Mouse (Mus musculus) kidney, postnatal 4 days (tissue): ENCODE results near the gene Pmpcb.
A peak's percentile ranks its signal among the peaks of the same experiment; 100 is the strongest.

Experiments used
- DNase-seq, 2 experiments: peaks; one replicate each; pipeline ENCODE4 v3.0.0; 2021; ENCODE audit warnings: mixed read lengths in 2 of 2

Pmpcb gene

DNA sequence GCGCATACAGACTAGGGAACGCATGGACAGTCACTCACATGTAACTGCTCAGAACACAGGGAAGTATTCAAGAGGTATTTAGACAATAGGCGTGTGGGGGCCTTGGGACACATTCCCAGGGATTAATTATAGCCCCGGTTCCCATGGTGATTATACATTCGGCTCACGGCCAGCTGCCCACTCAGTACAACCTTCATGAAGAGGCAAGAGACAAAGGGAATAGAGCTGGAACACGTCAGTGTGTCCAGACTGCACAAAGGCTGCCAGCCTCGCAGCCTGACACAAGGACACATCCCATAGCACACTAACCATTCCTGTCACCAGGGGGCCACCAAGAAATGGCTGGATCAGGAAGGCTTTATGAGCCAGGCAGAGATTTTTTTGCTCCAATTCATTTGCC is 4.0 kb upstream of the Pmpcb start:
- DNase-seq: peak; percentile 79 to 85

- peak in 1 of 2 experiments; percentile 17 for DNase-seq
These were observed 1.8 kb upstream of the Pmpcb start for GRCm38 (mm10) chr5:21735100-21735499.

- DNase-seq: peak; percentile 89 to 92
These were observed 1.4 kb upstream of the Pmpcb start for GRCm38 (mm10) chr5:21735584-21735983.

DNA sequence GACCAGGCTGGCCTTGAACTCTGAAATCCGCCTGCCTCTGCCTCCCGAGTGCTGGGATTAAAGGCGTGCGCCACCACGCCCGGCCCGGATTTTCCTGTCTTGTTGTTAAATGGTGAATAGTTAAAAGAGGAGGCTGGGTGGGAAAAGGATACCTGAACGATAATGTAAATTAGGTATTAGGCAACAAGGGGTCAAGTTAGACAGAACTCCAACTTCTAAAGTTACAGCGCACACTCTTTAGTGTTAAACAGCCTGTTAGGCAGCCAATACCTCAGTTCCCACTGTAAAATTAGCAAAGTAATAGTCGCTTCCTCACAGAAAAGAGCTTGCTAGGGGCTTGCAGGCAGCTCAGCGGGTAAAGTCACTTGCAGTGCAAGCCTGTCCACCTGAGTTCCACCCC is 895 bp upstream of the Pmpcb start:
- no peak for DNase-seq

DNA sequence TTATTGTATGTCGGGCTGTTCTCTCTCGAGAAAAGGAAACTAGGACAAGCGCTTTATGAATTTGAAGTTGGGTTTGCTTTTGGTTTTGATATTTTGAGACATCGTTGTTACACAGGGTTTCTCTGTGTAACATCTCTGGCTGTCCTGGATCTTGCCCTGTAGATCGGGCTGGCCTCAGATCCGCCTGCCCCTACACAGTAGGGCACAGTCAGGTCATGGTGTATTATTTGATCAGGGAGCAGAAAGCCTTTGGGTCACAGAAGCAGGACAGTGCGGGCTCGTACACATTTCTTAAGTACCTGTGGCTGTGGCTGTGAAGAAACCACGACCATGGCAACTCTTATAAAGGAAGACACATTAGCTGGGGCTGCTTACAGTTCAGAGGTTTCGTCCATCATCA is 679 bp downstream of the Pmpcb start:
- DNase-seq: no peak

DNA sequence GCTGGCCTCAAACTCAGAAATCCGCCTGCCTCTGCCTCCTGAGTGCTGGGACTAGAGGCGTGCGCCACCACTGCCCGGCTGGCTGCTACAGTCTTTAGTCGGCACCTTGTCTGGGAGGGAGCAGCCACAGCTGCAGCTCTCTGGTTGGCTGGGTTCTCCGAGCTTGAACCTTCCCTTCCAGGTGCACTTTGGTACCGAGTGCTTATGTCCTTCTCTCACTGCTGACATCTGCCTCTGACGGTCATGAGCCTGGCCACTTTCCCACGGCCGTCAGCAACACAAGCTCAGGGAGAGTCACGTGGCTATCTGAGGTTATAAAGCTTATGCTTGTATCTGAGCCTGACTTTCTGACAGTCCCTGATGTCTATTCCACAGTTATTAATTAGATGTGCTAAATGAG is 2.2 kb downstream of the Pmpcb start:
- peak; percentile 11 to 34 for DNase-seq

- no peak for DNase-seq
These were observed 2.9 kb downstream of the Pmpcb start for GRCm38 (mm10) chr5:21739881-21740280.

- no peak for DNase-seq
These were observed 6.7 kb downstream of the Pmpcb start for GRCm38 (mm10) chr5:21743606-21744005.

GRCm38 (mm10) chr5:21744651-21745050 is 7.7 kb downstream of the Pmpcb start:
- DNase-seq: no peak

- no peak for DNase-seq
These were observed 9.0 kb downstream of the Pmpcb start for GRCm38 (mm10) chr5:21745966-21746365.

- DNase-seq: no peak
These were observed 31.6 kb downstream of the Pmpcb start for GRCm38 (mm10) chr5:21768506-21768905.

- no peak for DNase-seq
These were observed 32.9 kb downstream of the Pmpcb start for GRCm38 (mm10) chr5:21769841-21770240.

DNA sequence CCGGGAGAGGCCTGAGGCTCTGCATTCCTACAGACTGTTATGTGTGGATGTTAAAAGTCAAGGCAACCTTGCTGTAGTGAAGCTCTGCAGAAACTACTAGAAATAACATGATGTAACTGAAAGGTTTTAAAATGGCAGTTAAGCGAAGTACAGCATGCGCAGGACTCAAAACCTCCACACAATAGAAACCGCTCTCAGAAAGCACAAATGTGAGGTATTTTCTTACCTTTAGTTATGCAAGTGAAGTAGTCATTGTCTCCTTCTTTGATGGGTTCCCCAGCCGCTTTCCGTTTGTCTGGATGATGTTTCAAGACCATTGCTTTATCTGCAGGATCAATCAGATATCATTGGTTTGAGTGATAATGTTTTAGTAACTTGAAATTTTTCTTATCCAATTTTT is 39.5 kb downstream of the Pmpcb start:
- DNase-seq: no peak

DNA sequence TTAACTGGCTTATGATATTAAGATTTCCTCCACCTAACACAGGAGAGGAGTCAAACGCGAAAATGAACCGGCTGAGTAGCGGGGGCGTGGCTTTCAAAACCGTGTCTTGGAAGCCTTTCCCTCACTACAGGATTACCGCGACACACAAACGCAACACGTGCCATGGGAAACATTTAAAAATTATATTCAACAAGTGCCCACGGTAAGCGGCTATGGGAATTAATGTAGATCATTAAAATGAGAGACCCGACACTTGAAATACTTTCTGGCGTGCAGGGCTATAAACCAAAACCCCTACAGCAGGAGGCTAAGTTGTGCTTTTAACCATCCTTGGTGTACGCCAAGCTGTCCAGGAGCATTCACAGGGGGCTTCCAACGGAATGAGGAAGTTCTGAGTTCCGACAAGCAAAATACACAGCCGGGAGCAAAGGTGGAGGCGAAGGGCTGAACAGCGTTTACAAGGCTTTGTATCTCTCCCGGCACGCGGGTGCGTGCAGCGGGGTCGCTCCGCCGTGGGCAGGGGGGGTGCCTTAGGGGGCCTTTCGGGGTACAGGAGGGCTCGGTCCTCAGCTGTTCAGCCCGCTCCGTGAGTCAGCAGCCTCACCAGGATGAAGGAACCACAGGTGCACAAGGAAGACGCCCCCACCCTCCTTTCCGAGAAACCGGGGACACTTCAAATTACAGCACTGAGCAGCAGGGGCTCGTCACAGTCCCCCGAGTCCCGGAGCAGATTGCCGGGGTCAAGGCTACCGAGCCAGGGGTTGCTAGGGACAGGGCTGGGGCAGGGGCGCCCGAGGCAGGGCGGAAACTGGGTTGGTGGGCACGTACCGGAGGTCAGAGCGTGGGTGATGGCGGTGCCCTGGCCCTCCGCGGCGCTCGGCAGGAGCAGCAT is 47.5 kb downstream of the Pmpcb start:
- DNase-seq: peak; percentile 29 to 45

GRCm38 (mm10) chr5:21785053-21785452 is 48.1 kb downstream of the Pmpcb start, which contains the start of the genes Dnajc2 and Psmc2:
TSS of gene Dnajc2 (minus strand) at chr5:21785251.
TSS of gene Psmc2 (plus strand) at chr5:21785283.
- peak; percentile 90 to 94 for DNase-seq

GRCm38 (mm10) chr5:21785776-21786175 is 48.8 kb downstream of the Pmpcb start:
- peak in 1 of 2 experiments; percentile 12 for DNase-seq

DNA sequence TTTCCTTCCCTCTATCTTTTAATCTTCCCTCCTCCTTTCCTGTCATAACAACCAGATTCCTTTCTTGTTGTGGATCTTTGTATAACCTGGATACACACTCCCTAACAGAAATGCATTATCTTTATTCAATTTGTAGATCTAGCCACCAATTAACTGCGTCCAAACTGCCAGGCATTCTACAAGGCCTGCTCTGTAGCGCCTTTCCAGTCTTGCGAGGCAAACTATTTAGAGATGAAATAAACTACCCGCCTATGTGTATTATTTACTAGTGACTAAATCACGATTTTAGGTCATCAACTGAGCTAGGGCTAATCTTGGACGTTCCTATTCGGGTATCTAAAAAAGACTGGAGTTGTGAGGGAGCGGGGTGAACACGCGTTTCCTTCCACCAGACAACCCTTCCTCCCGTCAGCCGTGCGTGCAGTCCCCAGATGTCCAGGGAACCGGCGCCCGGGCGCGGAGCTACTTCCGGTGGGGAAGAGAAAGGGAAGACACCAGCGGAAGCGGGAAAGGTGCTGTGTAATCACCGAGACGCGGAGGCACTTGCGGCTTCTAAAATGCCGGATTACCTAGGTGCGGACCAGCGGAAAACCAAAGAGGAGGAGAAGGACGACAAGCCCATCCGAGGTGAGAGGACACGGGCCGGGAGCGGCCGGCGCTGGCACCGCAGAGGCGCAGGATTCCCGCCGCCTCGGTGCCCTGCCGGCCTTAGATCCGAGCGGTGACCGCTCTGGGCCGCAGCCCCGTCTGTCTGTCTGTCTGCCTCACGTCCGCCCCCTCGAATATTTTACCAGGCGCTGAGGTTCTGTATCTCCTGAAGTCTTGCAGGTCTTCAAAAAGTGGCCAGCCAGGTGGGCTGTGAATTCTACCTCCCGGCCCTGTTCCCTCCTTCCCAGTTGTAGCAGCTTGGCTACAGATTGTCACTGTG is 49.6 kb downstream of the Pmpcb start:
- DNase-seq: peak; percentile 94 to 95

GRCm38 (mm10) chr5:21787186-21788105 is 50.5 kb downstream of the Pmpcb start:
- no peak for DNase-seq

GRCm38 (mm10) chr5:21789061-21789460 is 52.1 kb downstream of the Pmpcb start:
- DNase-seq: no peak

DNA sequence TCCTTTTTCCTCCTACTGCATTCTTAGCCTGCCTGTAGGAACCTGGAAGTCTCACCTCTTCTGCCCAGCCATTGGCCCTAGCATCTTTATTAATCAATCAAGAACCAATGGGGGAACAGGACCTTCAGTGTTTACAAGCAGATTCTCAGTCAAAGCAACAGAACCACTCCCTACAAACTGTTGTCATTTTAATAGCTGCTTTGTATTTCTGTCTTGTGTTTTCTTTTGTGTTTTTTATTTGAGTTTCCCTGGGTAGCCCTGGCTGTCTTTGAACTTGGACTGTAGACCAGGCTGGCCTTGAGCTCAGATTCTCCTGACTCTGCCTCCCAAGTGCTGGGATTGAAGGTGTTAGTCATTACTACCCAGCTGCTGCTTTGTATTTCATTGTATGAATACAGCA is 55.2 kb downstream of the Pmpcb start:
- DNase-seq: no peak

- DNase-seq: no peak
These were observed 66.0 kb downstream of the Pmpcb start for GRCm38 (mm10) chr5:21802907-21803306.

GRCm38 (mm10) chr5:21803691-21804188 is 66.8 kb downstream of the Pmpcb start:
- DNase-seq: no peak
